Mouse (Mus musculus) embryonic stem cell, embryonic (primary cell): Measurements from ENCODE around the gene Prepl.

ENCODE experiments used
- CTCF ChIA-PET, 4 experiments: fragments of 300-600 bp in 2 of 4; fragments of 350-600 bp in 2 of 4; sonication (Branson Sonifier 250); formaldehyde crosslinking; loops; one replicate each; lab custom pipeline; 2022; ENCODE audit warnings: inconsistent platforms in 2 of 4; lab: Charles Lee
- POLR2A ChIA-PET, 4 experiments: fragments of 300-600 bp in 2 of 4; fragments of 350-600 bp in 2 of 4; sonication (Branson Sonifier 250); formaldehyde crosslinking; loops; one replicate each; lab custom pipeline; 2022; ENCODE audit warnings: antibody characterized with exemption in 4 of 4, inconsistent platforms in 1 of 4; lab: Charles Lee

Prepl gene

GRCm38 (mm10) chr17:85090120-85091099 is at the start of gene Prepl, which contains the start of gene Camkmt:
Gene Prepl (minus strand): TSS chr17:85090241.
Gene Camkmt (plus strand): TSS chr17:85090552.
- ChIA-PET POLR2A (interaction anchor here (0.5 to 2.4 kb wide), 49 partner anchors 9 to 547 kb away, joined by 3 to 36 read pairs (median 4); partner anchors contain the start of gene Slc3a1 (in 1 of the 4)), CTCF (interaction anchor here (0.5 to 1.4 kb wide), 7 partner anchors 9 to 1776 kb away, joined by 3 to 16 read pairs (median 4); no protein-coding TSS in a partner anchor)

- ChIA-PET CTCF (no interaction called here), POLR2A (interaction anchor here in 1 of 4 experiments (0.6 kb wide), 1 partner anchor 42 kb away, joined by 3 read pairs; no protein-coding TSS in a partner anchor)
Observed at GRCm38 (mm10) chr17:85138393-85138792, 48.4 kb upstream of the Prepl start.

GRCm38 (mm10) chr17:85116643-85117042 is 26.6 kb upstream of the Prepl start:
- ChIA-PET POLR2A (interaction anchor here in 1 of 4 experiments (0.7 to 3.0 kb wide), 2 partner anchors 19 to 45 kb away, joined by 3 to 13 read pairs; no protein-coding TSS in a partner anchor), CTCF (interaction anchor here in 2 of 4 experiments (1.7 to 1.9 kb wide), 3 partner anchors 73 to 517 kb away, joined by 7 to 9 read pairs (median 7); no protein-coding TSS in a partner anchor)

GRCm38 (mm10) chr17:85113441-85113840 is 23.4 kb upstream of the Prepl start:
- ChIA-PET CTCF (interaction anchor here in 3 of 4 experiments (0.5 to 1.3 kb wide), 11 partner anchors 9 to 1046 kb away, joined by 3 to 6 read pairs (median 3); no protein-coding TSS in a partner anchor), POLR2A (interaction anchor here in 3 of 4 experiments (0.6 to 1.6 kb wide), 7 partner anchors 9 to 1179 kb away, joined by 3 to 4 read pairs (median 3); no protein-coding TSS in a partner anchor)

GRCm38 (mm10) chr17:85110640-85111039 is 20.6 kb upstream of the Prepl start:
- ChIA-PET CTCF (interaction anchor here in 1 of 4 experiments (0.6 kb wide), 1 partner anchor 487 kb away, joined by 3 read pairs; no protein-coding TSS in a partner anchor), POLR2A (interaction anchor here in 1 of 4 experiments (1.5 kb wide), 1 partner anchor 52 kb away, joined by 4 read pairs; no protein-coding TSS in a partner anchor)

GRCm38 (mm10) chr17:85103310-85103709 is 13.3 kb upstream of the Prepl start:
- CTCF ChIA-PET = no interaction called here
- POLR2A ChIA-PET = interaction anchor here in 2 of 4 experiments (0.6 to 1.2 kb wide), 3 partner anchors 11 to 14 kb away, joined by 3 to 5 read pairs (median 4); partner anchors contain the start of gene Prepl (in 1 of the 2)

- POLR2A ChIA-PET = interaction anchor here in 3 of 4 experiments (0.6 to 4.3 kb wide), 11 partner anchors 9 to 632 kb away, joined by 3 to 36 read pairs (median 4); partner anchors contain the start of genes Camkmt (in 3 of the 3) and Prepl (in 3 of the 3)
- CTCF ChIA-PET = interaction anchor here in 1 of 4 experiments (0.6 kb wide), 1 partner anchor 565 kb away, joined by 4 read pairs; no protein-coding TSS in a partner anchor
Observed at GRCm38 (mm10) chr17:85101751-85102150, 11.7 kb upstream of the Prepl start.

GRCm38 (mm10) chr17:85100232-85100631 is 10.2 kb upstream of the Prepl start:
- ChIA-PET CTCF (interaction anchor here in 2 of 4 experiments (0.7 to 1.6 kb wide), 4 partner anchors 10 to 580 kb away, joined by 3 to 5 read pairs (median 4); partner anchors contain the start of genes Camkmt (in 1 of the 2) and Prepl (in 1 of the 2)), POLR2A (interaction anchor here in 3 of 4 experiments (0.6 to 4.3 kb wide), 11 partner anchors 10 to 1206 kb away, joined by 3 to 36 read pairs (median 4); partner anchors contain the start of genes Camkmt (in 3 of the 3) and Prepl (in 3 of the 3))

GRCm38 (mm10) chr17:85098677-85099323 is 8.8 kb upstream of the Prepl start:
- POLR2A ChIA-PET = interaction anchor here in 2 of 4 experiments (0.6 to 4.3 kb wide), 5 partner anchors 8 to 1393 kb away, joined by 3 to 36 read pairs (median 4); partner anchors contain the start of genes Camkmt (in 2 of the 2) and Prepl (in 2 of the 2)
- CTCF ChIA-PET = no interaction called here

- ChIA-PET POLR2A (no interaction called here), CTCF (no interaction called here)
Observed at GRCm38 (mm10) chr17:85096396-85096795, 6.4 kb upstream of the Prepl start.

- CTCF ChIA-PET = no interaction called here
- POLR2A ChIA-PET = interaction anchor here in 2 of 4 experiments (0.6 to 1.5 kb wide), 2 partner anchors 10 to 30 kb away, joined by 4 read pairs; no protein-coding TSS in a partner anchor
Observed at GRCm38 (mm10) chr17:85091762-85092161, 1.7 kb upstream of the Prepl start.

- ChIA-PET POLR2A (interaction anchor here (0.6 to 2.4 kb wide), 36 partner anchors 9 to 548 kb away, joined by 3 to 36 read pairs (median 4); partner anchors contain the start of gene Slc3a1 (in 1 of the 4)), CTCF (interaction anchor here in 2 of 4 experiments (1.1 kb wide), 2 partner anchors 12 to 100 kb away, joined by 5 to 16 read pairs; no protein-coding TSS in a partner anchor)
Observed at GRCm38 (mm10) chr17:85089621-85090020, 420 bp downstream of the Prepl start.

GRCm38 (mm10) chr17:85089011-85089410 is 1.0 kb downstream of the Prepl start:
- CTCF ChIA-PET = interaction anchor here in 1 of 4 experiments (0.5 kb wide), 1 partner anchor 470 kb away, joined by 3 read pairs; no protein-coding TSS in a partner anchor

GRCm38 (mm10) chr17:85088401-85088800 is 1.6 kb downstream of the Prepl start:
- POLR2A ChIA-PET = interaction anchor here in 2 of 4 experiments (0.7 to 1.7 kb wide), 6 partner anchors 16 to 106 kb away, joined by 3 to 4 read pairs (median 3); no protein-coding TSS in a partner anchor

More at GRCm38 (mm10) chr17:85089011-85089410, 1.0 kb downstream of the Prepl start:
- POLR2A ChIA-PET = interaction anchor here in 2 of 4 experiments (0.6 to 2.4 kb wide), 9 partner anchors 9 to 106 kb away, joined by 3 to 36 read pairs (median 3); no protein-coding TSS in a partner anchor

GRCm38 (mm10) chr17:85087591-85087990 is 2.5 kb downstream of the Prepl start:
- ChIA-PET CTCF (no interaction called here), POLR2A (interaction anchor here in 1 of 4 experiments (0.7 to 1.1 kb wide), 2 partner anchors 21 to 64 kb away, joined by 3 read pairs; no protein-coding TSS in a partner anchor)

More at GRCm38 (mm10) chr17:85088401-85088800, 1.6 kb downstream of the Prepl start:
- CTCF ChIA-PET = interaction anchor here in 1 of 4 experiments (0.5 kb wide), 1 partner anchor 469 kb away, joined by 3 read pairs; no protein-coding TSS in a partner anchor

- ChIA-PET CTCF (no interaction called here), POLR2A (no interaction called here)
Observed at GRCm38 (mm10) chr17:85086501-85086900, 3.5 kb downstream of the Prepl start.

GRCm38 (mm10) chr17:85085335-85085734 is 4.7 kb downstream of the Prepl start:
- ChIA-PET CTCF (no interaction called here), POLR2A (no interaction called here)
